Mouse (Mus musculus): Measurements from ENCODE around the gene Grk2. TPM values are rescaled to one million over a fixed set of nuclear protein-coding genes. Genes with fewer than 3 reads are reported as not detected.

Grk2 gene
- polyA plus RNA-seq, 1 experiment from 2014 or later: 15.6 TPM

DNA sequence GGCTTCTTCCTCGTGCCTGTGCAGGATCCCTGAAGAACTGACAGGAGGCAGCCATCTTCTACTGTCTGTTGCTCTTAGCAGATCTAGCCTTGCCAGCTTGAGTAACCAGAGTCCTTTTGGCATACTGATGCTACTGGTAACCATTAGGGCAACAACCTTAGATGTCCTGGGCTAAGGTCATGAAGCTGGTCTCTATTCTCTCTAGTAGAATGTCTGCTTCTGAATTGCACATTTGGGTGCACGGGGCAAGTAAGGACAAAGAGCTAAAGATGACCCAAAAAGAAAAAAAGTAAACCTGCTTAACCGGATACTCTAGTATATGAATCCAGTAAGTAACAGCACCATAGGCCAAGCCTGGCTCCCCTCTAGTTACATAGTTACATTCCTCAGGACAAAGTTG, 20.1 kb upstream of the Grk2 start:
- no peak for ATAC-seq (ENCODE audit: insufficient number of reproducible peaks, low FRiP score)
- no peaks in the 10 kb centered on the region for H3K9me3 ChIP-seq (replicated peaks)
- 0 out of 2 replicates have a peak, but pooled peaks cover under 1% of the 10 kb centered on the region for H3K4me1 ChIP-seq (replicated peaks)
- H3K4me2 ChIP-seq: no peak overlapping the region
- H3K36me3 ChIP-seq: peaks cover 88% of the 10 kb centered on the region
- no peak overlapping the region for H3K27ac ChIP-seq (ENCODE audit: poor library complexity, severe bottlenecking)
- 82% methylated on average over 3 of the region's 3 CpGs for WGBS
- H3K27me3 ChIP-seq (replicated peaks): no peaks in the 10 kb centered on the region
- no peak overlapping the region for H3K4me3 ChIP-seq
- H3K9ac ChIP-seq: no peak overlapping the region

- 93% methylated on average over 3 of the region's 3 CpGs for WGBS
- H3K36me3 ChIP-seq: peaks cover 95% of the 10 kb centered on the region
- no peak overlapping the region for H3K9ac ChIP-seq
- H3K27me3 ChIP-seq (replicated peaks): no peaks in the 10 kb centered on the region
- peaks cover 11% of the 10 kb centered on the region for H3K4me1 ChIP-seq (replicated peaks)
- no peak overlapping the region for H3K27ac ChIP-seq (ENCODE audit: poor library complexity, severe bottlenecking)
- no peaks in the 10 kb centered on the region for H3K9me3 ChIP-seq (replicated peaks)
- H3K4me2 ChIP-seq: no peak overlapping the region
- no peak for ATAC-seq (ENCODE audit: insufficient number of reproducible peaks, low FRiP score)
- H3K4me3 ChIP-seq: no peak overlapping the region
Measured at GRCm38 (mm10) chr19:4322134-4322533, 16.1 kb upstream of the Grk2 start.

- no peak for ATAC-seq (ENCODE audit: insufficient number of reproducible peaks, low FRiP score)
- peaks cover 11% of the 10 kb centered on the region for H3K4me1 ChIP-seq (replicated peaks)
- no peak overlapping the region for H3K27ac ChIP-seq (ENCODE audit: poor library complexity, severe bottlenecking)
- H3K4me3 ChIP-seq: no peak overlapping the region
- H3K9ac ChIP-seq: no peak overlapping the region
- no peaks in the 10 kb centered on the region for H3K27me3 ChIP-seq (replicated peaks)
- no peak overlapping the region for H3K4me2 ChIP-seq
- H3K36me3 ChIP-seq: peaks cover 94% of the 10 kb centered on the region
- 100% methylated on average over 1 of the region's 1 CpGs for WGBS
- no peaks in the 10 kb centered on the region for H3K9me3 ChIP-seq (replicated peaks)
Measured at GRCm38 (mm10) chr19:4321622-4322021, 15.6 kb upstream of the Grk2 start.

DNA sequence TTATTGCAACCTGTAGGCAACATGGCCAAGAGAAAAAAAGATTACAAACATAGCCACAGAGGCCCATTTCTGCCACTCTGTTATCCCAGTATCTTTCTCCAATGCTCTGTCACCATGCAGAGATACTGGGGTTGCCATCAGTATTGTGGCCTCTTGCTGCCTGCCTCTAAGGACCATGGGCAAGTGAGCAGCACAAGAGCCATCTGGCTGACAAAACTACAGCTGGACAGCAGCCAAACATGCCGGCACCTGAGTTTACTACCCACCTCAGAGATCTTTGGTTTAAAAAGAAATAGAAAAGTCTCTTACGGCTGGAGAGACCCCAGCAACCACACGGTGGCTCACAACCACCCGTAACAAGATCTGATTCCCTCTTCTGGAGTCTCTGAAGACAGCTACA, 13.2 kb upstream of the Grk2 start:
- H3K4me3 ChIP-seq: no peak overlapping the region
- peaks cover 82% of the 10 kb centered on the region for H3K36me3 ChIP-seq
- H3K4me1 ChIP-seq (replicated peaks): peaks cover 21% of the 10 kb centered on the region
- peak overlapping the region; percentile 39; the same call in 1 of the 2 replicates for H3K27ac ChIP-seq (ENCODE audit: poor library complexity, severe bottlenecking)
- no peak overlapping the region for H3K9ac ChIP-seq
- ATAC-seq (ENCODE audit: insufficient number of reproducible peaks, low FRiP score): no peak
- no peak overlapping the region for H3K4me2 ChIP-seq
- H3K9me3 ChIP-seq (replicated peaks): no peaks in the 10 kb centered on the region
- H3K27me3 ChIP-seq (replicated peaks): no peaks in the 10 kb centered on the region
- WGBS: 66% methylated on average over 4 of the region's 4 CpGs

DNA sequence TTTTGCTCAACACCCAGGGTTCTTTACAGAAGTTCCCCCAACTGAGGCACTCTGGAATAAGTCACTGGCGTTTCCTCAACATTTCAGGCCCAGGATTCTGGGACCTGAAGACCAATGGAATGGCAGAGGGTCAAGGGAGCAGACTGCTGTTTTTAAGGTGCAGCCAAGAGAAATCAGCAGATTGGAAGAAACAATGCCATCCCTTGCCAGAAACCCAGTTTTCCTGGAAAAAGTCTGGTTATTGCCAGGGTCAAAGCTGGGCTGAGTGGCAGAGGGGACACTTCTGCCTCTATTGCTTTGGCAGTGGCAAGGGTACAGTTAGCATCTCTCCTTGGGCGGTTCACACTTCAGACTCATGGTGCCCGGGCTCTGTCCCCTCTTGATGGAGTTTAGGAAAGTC, 11.2 kb upstream of the Grk2 start:
- H3K9ac ChIP-seq: no peak overlapping the region
- H3K9me3 ChIP-seq (replicated peaks): no peaks in the 10 kb centered on the region
- WGBS: 89% methylated on average over 3 of the region's 3 CpGs
- ATAC-seq (ENCODE audit: insufficient number of reproducible peaks, low FRiP score): no peak
- H3K27me3 ChIP-seq (replicated peaks): no peaks in the 10 kb centered on the region
- peaks cover 21% of the 10 kb centered on the region for H3K4me1 ChIP-seq (replicated peaks)
- H3K4me2 ChIP-seq: no peak overlapping the region
- H3K36me3 ChIP-seq: peaks cover 66% of the 10 kb centered on the region
- H3K27ac ChIP-seq (ENCODE audit: poor library complexity, severe bottlenecking): no peak overlapping the region
- H3K4me3 ChIP-seq: no peak overlapping the region

DNA sequence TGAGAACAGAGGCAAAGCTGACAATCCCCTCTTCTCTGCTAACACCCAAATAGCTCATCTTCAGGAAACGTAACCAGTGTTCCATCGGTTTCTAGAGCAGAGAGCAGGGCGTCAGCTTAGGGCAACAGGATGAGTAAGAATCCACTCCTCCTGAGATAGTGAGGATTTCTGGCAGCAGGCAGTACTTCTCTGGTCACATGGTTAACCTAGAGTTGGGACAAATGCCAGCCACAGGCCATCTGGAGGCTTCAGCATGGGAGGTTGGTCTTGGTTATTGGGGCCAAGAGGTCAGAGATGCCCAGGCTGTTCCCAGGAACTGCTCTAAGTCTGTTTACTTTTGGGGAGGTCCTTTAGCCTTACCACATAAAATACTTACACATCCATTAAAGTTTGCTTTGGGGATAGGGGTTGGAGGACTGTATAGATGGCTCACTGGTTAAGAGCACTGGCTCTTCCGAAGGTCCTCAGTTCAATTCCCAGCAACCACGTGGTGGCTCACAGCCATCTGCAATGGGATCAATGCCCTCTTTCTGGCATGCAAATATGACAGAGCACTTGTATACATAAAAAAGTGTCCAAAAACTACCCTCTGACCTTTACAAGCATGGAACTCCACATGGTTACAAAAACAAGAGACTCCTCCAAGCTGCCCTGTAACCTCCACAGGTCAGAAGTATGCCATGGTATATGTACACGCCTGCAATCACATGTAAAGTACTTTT, 9.4 kb upstream of the Grk2 start:
- H3K36me3 ChIP-seq: peaks cover 50% of the 10 kb centered on the region
- no peaks in the 10 kb centered on the region for H3K9me3 ChIP-seq (replicated peaks)
- H3K4me1 ChIP-seq (replicated peaks): peaks cover 21% of the 10 kb centered on the region
- H3K4me3 ChIP-seq: no peak overlapping the region
- H3K27me3 ChIP-seq (replicated peaks): no peaks in the 10 kb centered on the region
- no peak overlapping the region for H3K9ac ChIP-seq
- no peak overlapping the region for H3K4me2 ChIP-seq
- 0 out of 2 replicates have a peak, but pooled peaks have one; percentile 42 for ATAC-seq (ENCODE audit: insufficient number of reproducible peaks, low FRiP score)
- 59% methylated on average over 6 of the region's 6 CpGs for WGBS
- no peak overlapping the region; the same call in 1 of the 2 replicates for H3K27ac ChIP-seq (ENCODE audit: poor library complexity, severe bottlenecking)

GRCm38 (mm10) chr19:4309776-4310185, 3.8 kb upstream of the Grk2 start:
- peaks cover 9% of the 10 kb centered on the region for H3K4me1 ChIP-seq (replicated peaks)
- H3K4me2 ChIP-seq: no peak overlapping the region
- no peak overlapping the region for H3K27ac ChIP-seq (ENCODE audit: poor library complexity, severe bottlenecking)
- ATAC-seq (ENCODE audit: insufficient number of reproducible peaks, low FRiP score): no peak
- no peak overlapping the region for H3K9ac ChIP-seq
- H3K36me3 ChIP-seq: 0 out of 2 replicates have a peak, but pooled peaks cover 3% of the 10 kb centered on the region
- no peaks in the 10 kb centered on the region for H3K27me3 ChIP-seq (replicated peaks)
- no peak overlapping the region for H3K4me3 ChIP-seq
- H3K9me3 ChIP-seq (replicated peaks): no peaks in the 10 kb centered on the region

- H3K4me2 ChIP-seq: no peak overlapping the region
- peaks cover 14% of the 10 kb centered on the region for H3K4me1 ChIP-seq (replicated peaks)
- H3K27me3 ChIP-seq (replicated peaks): no peaks in the 10 kb centered on the region
- no peaks in the 10 kb centered on the region for H3K9me3 ChIP-seq (replicated peaks)
- H3K4me3 ChIP-seq: no peak overlapping the region
- no peak overlapping the region for H3K9ac ChIP-seq
- no peak for ATAC-seq (ENCODE audit: insufficient number of reproducible peaks, low FRiP score)
- no peak overlapping the region for H3K27ac ChIP-seq (ENCODE audit: poor library complexity, severe bottlenecking)
- WGBS: 90% methylated on average over 4 of the region's 4 CpGs
- 0 out of 2 replicates have a peak, but pooled peaks cover 3% of the 10 kb centered on the region for H3K36me3 ChIP-seq
Measured at GRCm38 (mm10) chr19:4309302-4309701, 3.3 kb upstream of the Grk2 start.

DNA sequence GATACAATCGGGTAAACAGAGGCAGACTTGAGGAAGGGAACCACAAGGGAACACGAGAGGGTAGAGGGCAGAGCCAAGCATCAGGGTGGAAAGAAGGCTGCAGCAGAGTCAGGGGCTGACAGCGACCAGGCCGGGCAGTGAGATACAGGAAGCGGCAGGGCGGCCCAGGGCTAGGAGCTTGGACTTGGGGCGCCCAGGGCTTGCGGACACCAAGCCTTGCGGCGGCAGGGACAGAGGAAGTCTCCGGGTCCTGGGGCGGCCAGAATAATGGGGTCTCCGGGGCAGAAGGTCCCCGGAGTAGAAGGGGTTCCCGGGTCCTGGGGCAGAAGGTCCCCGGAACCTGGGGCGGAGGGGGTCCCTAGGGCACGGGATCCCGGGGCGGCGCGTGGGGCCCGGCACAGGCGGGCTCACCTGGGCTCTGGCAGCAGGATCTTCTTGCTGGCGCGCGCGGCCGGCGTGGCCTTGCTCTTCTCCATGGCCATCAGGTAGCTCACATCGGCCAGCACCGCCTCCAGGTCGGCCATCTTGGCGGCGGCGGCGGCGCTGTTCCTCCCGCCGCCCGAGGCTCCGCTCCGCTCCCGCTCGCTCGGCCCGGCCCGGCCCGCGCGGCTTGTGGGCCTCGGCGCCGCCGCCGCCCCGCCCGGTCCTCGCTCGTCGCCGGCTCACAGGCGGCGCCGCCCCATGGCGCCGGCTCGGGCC, 382 bp downstream of the Grk2 start:
- WGBS: 6% methylated on average over 60 of the region's 68 CpGs
- no peaks in the 10 kb centered on the region for H3K9me3 ChIP-seq (replicated peaks)
- peaks cover 49% of the 10 kb centered on the region for H3K4me1 ChIP-seq (replicated peaks)
- H3K36me3 ChIP-seq: no peaks in the 10 kb centered on the region
- H3K4me3 ChIP-seq: peak overlapping the region; percentile 95
- H3K27me3 ChIP-seq (replicated peaks): no peaks in the 10 kb centered on the region
- peak overlapping the region; percentile 91 for H3K4me2 ChIP-seq
- peak overlapping the region; percentile 88 for H3K27ac ChIP-seq (ENCODE audit: poor library complexity, severe bottlenecking)
- peak; percentile 60 for ATAC-seq (ENCODE audit: insufficient number of reproducible peaks, low FRiP score)
- H3K9ac ChIP-seq: peak overlapping the region; percentile 95

DNA sequence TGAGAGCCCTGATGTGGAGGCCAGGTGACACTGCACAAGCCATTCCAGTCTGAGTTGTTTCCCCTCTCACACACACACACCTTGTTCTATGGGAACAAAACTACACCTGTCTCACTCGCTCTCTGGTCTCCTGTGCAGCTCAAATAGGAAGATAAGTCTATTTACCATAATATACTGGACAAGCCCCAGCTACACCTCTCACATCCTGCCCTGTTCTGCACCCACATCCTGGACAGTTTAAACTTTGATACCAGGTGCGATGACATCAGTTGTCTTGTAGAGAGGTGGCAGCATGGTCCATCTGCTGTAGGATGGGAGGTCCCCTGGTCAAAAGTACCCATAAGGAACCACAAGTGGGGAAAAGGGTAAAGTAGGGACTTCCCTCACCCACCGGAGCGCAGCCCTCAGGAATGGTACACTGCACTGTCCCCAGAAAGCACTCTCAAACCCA, 1.1 kb downstream of the Grk2 start:
- no peak for ATAC-seq (ENCODE audit: insufficient number of reproducible peaks, low FRiP score)
- no peaks in the 10 kb centered on the region for H3K27me3 ChIP-seq (replicated peaks)
- peak overlapping the region; percentile 95 for H3K9ac ChIP-seq
- no peaks in the 10 kb centered on the region for H3K36me3 ChIP-seq
- 53% methylated on average over 4 of the region's 4 CpGs for WGBS
- no peaks in the 10 kb centered on the region for H3K9me3 ChIP-seq (replicated peaks)
- H3K4me2 ChIP-seq: peak overlapping the region; percentile 91
- H3K27ac ChIP-seq (ENCODE audit: poor library complexity, severe bottlenecking): no peak overlapping the region; the same call in 1 of the 2 replicates
- H3K4me1 ChIP-seq (replicated peaks): peaks cover 56% of the 10 kb centered on the region
- H3K4me3 ChIP-seq: peak overlapping the region; percentile 95

DNA sequence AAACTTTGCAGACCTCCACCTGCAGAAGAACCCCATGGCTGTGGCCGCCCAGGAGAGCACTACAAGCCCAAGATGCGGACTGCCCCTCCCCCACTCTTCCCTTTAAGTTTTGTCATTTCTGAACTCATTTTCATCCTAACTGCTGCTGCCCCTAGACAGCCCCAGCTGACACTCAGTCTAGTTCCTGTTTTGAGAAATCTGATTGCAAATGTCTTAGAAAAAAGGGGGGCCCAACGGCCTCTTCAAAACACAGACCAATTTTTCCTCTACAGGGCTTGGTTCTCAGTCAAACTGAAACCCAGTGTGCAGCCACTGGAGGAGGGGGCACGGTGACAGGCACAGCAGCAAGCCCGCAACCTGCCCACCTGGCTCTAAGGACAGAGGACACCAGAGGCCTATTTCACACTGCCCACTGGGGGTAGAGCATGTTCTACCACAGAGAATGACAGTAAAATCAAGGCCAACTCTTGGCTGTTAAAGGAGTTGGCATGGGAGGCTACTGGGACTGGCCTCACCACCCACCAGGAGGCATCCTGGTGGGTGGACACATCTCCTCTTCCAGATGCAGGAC, 1.7 kb downstream of the Grk2 start:
- Histone ChIP-seq H3K36me3 (no peaks in the 10 kb centered on the region), H3K27me3 (replicated peaks) (no peaks in the 10 kb centered on the region), H3K4me3 (peak overlapping the region; percentile 95), H3K9me3 (replicated peaks) (no peaks in the 10 kb centered on the region), H3K27ac (ENCODE audit: poor library complexity, severe bottlenecking) (peak overlapping the region; percentile 15; the same call in 1 of the 2 replicates), H3K4me2 (peak overlapping the region; percentile 91), H3K4me1 (replicated peaks) (peaks cover 60% of the 10 kb centered on the region), H3K9ac (0 out of 2 replicates have a peak overlapping the region, but pooled peaks have one; percentile 95)
- WGBS: 70% methylated on average over 5 of the region's 5 CpGs
- ATAC-seq (ENCODE audit: insufficient number of reproducible peaks, low FRiP score): no peak

Measured in heart, embryonic 12.5 days (tissue).